Mouse (Mus musculus): ENCODE measurements around the gene Usp15.

Gene Usp15

DNA sequence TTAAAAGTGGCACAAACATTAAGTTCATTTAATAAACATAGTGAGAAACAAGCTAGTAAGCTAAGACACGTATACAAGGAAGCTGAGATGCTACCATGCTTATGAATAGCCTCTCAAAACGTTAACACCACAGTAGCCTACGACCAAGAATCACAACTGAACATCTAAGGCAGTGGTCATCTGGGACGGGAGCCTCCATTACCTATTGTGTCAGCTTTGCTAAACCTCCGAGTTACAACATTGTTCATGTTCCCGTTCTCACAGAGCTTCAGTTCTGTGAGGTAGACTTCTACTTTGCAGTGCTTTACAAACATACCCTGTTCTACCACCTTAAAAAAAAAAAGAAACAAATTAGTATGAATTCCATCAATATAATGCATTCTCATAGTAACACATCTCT lies 25.9 kb downstream of the Usp15 start:
- DNase-seq, result no peak

DNA sequence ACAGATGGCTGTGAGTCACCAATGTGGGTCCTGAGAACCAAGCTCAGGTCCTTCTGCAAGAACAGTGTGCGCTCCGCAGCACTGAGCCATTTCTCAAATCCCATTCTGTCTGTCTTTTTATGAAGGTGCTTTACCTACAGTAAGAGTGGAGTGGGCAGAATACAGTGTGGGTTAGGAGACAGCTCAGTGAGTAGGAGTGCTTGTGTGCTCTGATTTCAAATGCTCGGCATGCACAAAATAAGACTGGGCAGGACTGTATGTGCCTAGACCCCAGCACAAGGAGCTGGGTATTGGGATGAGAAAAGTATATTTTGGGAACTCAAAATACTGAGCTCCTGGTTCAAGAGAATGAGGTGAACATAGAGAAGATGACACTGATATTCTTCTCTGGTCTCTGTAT lies 31.3 kb downstream of the Usp15 start:
- DNase-seq, result no peak

DNA sequence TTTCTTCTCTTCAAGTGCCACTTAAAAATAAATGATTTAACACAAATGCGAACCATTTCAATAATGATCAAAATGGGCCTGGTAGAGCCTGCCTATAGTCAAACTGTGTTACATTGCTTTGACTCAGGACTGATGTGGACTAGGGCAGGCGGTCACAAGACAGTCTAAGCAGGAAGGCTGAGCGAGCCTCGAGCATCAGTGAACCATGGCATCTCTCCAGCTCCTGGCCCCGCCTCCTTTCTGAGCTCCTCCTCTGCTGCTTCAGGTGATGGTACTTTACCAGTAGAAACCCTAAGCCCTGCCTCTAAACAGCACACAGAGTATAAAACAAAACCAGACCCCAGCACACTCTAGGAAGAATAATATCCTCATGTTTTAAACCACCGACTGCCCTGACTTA lies 36.3 kb downstream of the Usp15 start:
- no peak for DNase-seq

DNA sequence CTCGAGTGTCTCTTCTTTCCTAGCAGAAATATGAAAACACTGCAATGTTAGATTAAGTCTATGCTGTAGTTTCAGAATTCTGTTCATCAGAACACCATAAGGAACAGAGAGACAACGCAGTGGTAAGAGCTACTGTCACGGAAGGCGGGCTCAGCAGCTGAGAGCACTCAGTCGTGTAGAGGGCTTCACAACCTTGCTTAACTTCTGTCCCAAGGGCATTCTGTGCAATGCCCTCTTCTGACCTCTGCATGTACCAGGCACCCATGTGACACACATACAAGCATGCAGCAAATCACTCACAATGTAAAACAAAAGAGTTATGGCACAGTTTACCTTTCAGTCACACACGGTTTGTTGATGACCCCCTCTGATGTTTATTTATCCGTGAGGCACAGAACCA lies 37.5 kb downstream of the Usp15 start:
- DNase-seq, result no peak

DNA sequence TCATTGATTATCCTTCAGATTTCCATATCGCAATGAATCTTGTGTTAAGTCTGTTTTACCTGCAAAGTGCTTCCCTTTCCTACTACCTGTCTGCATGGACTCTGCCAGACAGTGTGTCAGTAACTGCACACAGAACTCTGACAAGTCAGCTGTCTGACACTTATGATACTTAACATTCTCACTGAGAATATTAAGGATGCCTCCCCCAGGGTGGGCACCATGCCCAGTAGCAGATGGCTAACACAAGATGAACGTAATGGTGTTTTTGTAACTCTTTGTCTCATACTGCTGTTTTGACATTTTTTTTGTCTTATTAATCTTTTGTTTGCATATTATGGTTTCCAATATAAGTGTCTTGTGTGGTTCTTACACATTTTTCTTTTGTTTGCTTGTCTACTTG lies 40.4 kb downstream of the Usp15 start:
- no peak for DNase-seq

DNA sequence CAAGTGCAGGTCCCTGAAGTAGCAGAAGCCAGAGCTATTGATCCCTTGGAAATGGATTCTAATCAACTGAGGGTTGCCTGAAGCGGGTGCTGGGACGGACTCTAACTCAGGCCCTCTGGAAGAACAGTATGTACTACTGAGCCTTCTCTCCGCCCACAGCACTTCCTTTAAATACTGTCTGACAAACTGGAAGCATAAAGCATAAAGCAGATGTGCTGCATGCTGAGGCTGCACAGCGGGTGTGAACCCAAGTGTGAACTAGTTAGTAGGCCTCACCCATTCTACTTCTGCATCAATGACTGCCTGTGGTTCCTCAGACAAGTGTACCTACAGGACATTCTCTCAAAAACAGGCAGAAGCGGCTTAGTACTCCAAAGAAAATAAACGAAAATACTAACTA lies 41.0 kb downstream of the Usp15 start:
- DNase-seq, result no peak

DNA sequence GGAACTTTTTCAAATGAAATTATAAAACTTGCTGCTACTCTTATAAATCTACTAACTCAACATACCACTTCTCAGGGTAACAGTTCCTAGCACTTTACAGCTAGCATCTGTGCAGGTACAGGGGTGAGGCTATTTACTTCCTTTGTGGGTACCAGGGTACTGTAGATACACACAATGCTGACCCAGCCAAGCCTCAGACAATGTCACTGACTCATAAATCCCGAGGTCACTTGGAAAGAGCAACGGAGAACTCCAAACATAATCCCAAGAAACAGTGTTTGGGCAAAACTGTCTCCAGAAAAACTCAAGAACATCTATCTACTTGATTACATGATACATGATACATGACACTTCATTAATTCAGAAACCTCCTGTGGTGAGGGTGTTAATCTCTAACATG lies 43.5 kb downstream of the Usp15 start:
- DNase-seq, result no peak

DNA sequence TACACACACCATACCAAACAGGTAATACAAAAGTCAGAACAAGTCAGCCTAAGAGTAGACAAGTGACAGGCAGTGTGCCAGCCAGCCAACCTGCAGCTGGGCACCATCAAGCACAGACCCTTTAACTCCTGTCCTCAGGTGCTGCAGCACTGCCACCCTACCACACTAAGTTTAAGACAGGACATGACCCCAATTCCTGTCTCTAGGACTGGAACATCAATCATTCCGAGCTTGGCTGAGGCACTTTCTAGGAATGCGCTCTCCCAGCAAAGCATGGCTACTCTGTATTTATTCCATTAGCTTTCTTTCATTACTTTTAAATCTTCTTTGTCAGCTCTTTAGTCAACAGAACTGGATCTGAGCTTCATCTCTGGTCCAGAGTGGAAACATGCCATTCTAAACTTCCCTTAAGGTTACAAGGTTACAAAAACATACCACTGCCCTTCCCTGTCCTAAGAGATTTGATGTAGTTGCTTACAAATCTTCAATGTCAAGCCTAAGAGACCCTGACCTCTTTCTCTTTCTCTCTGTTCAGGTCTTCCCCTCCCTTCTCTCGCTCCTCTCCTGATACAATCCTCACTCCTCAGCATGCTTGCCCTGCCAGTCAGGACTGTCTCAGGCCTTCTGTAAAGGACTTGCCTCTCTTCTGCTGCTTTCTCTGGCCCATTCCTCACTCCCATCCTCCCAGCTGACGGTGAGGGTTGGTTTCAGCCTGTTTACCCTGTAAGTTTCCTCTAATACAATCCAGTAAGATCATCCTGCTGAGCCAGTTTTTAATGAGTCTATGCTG lies 48.6 kb downstream of the Usp15 start:
- no peak for DNase-seq

DNA sequence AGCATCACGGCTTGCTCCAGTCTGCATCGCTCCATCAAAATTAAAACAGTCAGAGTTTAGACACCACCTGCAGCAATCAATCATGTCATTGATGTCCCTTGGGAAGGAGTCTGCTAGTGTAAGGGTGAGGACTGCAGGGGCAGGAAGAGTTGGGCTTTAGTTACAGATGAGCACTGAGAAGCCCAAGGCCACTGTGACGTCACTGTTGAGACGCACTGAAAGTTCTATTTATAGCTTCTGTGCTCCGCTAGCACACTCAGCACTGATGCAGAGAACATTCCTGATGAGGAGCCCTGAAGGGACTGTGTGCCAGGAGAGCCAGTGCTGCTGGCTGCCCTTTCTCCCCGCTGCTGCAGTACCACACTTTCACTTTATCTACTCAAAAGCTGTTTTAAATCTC lies 49.6 kb downstream of the Usp15 start:
- DNase-seq, result no peak

DNA sequence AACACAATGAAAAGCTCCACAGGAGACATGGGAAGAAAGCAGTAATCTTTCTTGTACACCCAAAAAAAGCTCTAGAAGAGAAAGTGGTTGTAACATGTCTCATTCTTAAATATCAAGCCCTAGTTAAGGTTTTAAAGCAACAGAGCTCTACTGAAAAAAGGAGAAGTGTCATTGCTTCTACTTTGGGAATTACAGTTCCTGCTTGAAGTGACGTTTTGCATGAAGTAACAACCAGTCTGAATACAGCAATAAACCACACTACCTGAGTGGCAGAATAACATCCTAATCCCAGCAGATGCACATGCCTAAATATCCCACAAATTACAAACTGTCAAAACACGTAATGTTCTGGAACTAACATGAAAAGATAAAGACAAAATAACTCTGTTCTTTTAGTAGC lies 50.4 kb downstream of the Usp15 start:
- DNase-seq, result no peak

DNA sequence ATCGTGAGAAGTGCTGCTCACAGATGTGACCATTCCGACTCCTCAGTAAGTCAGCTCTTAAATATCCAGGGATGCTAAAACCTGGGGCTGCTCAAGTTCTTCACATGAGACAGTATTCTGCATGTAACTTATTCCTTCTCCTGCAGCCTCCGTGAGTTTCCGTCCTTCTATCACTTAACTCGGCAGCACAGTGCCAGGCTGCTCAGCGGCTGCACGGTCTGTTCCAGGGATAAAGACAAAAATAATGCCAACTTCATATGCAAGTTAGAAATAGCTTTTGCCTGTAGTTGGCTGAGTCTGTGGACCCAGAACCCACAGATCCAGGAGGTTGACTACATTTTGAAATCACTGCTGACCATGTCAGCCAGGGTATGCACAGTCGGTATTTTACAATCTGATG lies 52.5 kb downstream of the Usp15 start:
- DNase-seq, result no peak

DNA sequence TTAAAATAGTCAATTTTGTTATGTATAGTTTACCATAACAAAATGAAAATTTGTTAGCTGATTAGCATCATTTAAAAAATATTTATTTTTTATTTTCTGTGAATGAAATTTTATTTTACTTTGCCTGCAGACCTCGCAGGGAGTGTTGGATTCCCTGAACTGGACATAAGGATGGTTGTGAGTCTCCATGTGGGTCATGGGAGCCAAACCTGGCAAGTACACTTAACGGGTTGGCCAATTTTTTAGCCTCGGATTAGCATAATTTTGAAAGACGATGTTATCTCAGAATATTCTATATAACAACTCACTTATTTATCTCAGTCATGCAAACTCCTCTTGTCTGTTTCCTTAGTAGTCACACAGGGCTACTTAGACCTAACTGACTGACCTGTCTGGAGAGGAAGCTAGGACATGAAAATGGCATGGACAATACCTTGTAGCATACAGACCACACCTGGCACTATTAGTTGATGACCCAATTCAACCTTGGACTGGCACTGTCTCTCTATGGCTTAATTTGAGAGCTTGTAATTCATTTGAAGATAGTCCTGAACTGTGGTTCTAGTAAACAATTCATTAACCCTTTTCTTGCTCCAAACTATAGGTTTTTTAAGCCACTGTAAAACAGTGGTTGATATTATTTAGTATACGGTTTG lies 54.3 kb downstream of the Usp15 start:
- DNase-seq, result peak; percentile 61

DNA sequence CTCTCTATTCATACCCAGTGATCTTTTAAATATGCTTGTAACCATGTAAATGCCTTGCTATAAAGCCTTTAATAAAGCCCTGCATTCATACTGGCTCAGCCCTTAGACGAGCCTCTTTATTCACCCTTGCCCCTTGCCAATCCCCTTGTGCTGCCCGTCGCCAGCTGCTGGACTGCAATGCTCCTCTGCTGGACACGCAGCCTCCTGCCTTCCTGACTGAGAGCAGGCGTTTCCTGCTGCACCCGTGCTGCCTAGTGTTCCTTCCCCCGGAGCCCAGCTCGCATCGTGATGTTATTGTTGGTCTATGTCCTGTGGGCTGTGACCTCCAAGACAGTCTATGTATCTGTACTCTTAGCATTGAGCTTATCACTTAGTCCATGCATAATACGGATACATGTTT lies 61.0 kb downstream of the Usp15 start:
- DNase-seq, result no peak

DNA sequence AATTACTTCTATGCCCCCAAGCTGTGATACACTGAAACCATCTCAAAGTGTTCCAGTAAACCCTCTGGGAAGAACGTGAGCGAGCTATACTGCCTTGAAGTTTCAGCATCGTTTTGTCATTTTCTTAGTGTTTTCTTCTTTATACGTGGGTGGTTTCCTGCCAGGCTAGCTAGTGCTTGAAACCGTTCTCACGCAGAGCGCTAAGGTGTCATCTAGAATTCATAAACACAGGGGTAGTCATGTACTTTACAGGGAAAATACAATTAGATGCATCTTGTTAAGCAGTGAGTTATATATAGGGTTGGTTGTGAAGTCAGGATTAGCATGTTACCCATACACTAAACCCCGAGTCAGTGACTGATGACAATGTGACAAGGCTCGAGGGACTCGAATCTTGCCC lies 65.3 kb downstream of the Usp15 start:
- no peak for DNase-seq

DNA sequence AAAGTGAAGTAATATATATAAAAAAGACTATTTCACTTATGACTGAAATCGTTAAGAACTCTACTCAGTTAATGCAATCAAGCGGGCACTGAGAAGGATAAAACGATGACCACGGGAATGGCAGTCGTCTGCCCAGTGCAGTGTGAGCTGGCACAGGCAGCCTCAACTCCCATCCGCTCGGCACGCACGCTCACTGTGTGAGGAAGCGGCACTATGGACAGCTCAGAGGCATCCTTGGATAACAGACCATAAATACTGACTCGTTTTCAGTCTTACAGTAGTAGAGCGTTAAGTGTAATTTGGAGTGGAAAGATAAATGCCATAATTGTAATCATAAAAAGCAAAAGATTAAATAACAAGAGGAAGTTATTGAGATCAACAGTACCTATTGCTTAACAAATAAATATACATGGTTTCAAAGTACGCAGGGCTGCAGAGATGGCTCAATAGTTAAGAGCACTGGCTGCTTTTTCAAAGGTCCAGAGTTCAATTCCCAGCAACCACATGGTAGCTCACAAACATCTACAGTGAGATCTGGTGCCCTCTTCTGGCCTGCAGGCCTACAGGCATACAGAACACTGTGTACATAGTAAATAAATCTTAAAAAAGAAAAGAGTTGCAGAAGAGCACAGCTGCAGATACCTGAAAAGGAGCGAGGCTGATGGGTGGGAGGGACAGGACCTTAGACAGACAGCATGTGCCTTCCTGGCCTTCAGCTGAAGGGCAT lies 76.0 kb downstream of the Usp15 start:
- DNase-seq, result no peak

DNA sequence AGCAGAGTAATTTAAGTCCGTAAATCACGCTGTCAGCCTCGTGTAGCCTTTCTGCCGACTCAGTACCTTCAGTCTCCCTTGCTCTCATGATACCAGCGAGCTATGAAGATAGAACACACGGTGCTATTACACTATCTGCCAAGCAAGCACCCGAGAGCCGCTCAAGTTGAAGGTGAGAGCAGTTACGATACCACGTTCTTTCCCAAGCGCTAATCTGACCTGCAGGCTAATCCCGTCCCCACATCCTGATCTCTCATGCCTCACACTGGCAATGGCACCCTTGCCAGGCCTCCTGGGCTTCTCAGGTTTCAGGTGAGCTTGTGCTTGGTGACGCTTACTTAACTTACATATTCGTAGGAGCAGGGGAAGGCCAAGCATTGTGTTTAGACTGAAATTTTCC lies 79.9 kb downstream of the Usp15 start:
- DNase-seq, result no peak

DNA sequence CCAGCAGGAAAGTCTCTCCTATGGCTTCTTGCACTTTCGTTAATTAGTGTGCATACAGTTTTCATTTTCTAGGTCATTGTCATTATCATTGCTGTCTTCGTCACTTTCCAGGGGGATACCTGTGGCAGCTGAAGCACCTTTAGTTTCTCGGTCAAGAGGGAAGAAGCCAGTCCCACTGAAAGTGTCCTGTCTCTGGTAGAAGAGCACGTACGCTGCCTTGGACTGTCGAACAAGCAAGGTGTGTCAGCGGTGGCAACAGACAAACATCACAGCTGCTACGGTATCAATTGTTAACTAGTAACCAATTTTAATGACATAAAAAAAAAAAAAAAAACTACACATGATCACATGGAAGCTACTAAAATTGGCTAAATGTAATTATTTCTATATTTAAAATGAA lies 83.3 kb downstream of the Usp15 start:
- DNase-seq, result no peak

DNA sequence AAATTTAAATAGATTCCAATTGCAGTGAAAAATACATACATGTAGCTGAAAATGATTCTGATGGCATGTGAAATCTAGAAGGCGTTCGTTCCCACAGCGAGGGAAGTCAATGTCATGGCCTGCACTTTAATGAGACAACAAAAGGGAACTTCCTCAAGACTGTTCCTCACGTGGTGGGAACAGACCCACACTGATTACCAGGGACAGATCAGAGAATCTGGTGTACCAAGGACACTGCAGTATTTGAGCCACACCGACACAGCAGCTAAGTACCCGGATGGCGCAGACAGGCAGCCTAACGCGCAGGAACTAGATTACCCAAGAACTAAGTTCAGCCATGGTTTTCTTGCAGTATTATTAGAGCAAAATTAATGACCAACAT lies 84.0 kb downstream of the Usp15 start:
- DNase-seq, result no peak

DNA sequence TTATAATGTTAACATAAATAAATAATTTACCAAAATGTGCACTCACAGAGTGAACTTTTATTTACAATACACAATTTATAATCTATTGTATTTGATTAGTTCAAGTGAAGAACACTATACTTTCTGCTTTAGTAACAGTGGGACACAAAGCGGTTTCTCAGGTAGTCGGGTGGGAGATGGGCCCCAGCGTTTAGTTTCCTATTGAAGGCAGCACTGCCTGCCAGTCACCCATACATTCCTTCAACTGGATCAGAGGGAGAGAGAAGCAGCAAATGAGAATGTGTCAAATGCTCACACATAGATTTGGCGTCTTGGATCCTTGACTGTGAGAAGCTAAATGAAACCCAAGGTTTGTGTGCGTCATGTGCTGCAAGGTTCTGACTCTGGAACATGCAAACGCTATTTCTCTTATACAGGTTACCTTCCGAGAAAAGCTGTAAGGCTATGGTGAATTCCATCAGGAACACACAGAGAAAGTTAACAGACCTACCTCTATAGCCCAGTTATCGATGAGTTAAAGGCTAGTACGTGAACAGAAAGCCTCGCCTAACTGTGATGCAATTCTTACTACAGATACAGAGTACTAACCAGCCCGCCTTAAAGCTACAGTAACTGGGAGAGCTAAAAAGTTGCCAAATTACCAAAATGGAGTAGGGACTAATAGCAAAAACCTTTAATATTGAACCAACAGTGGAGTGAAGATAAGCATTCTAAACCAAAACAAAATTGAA lies 84.6 kb downstream of the Usp15 start:
- DNase-seq, result no peak

DNA sequence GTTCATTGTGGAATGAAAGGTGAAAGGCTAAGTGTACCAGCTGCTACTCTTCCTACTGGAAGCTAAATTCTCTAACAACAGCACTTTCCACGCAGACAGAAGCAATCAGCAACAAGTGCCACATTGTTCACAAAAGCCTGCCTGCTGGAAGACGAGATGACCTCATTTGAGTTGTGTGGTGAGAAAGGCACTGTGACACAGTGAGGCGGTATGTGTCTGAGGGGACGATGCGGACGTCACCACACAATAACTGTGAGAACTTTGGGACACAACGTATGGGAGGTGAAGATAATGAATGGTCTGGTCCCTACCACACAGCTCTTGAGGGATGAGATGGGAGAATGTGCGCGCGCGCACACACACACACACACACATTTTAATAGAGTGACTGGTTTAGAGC lies 86.2 kb downstream of the Usp15 start:
- no peak for DNase-seq

DNA sequence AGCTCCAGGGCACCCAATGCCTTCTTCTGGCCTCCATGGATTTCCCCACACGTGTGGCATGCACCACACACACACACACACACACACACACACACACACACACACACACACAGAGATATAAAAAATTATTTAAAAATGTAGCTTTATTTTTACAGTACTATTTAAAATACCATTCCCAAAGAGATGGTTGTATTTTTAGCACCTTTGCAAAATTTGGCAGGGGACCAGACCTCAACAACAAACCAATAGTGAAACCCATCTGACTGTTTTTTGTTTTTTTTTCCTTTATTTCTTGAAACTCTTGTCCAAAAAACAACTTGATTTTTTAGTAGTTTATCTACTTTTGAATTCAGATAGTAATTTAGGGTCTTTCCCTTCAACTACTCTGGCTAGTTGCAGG lies 88.3 kb downstream of the Usp15 start:
- DNase-seq, result no peak

DNA sequence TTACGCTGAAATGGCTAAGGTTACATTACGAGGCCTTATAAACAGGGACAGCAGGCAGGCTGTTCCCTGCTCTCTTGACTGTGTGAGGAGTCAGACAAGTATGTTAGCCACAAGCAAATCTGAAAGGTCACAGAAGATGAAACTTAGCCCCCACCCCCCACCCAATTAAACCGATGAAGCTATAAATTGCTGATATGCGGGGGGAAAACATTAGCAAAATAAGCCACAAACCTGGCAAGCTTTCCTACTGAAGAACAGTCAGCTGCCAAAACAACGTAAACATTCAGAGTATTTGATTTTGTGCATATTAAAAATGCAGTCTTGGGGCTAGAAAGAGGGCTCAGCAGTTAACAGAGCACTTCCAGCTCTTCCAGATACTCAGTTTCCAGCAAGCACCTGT lies 88.7 kb downstream of the Usp15 start:
- no peak for DNase-seq

DNA sequence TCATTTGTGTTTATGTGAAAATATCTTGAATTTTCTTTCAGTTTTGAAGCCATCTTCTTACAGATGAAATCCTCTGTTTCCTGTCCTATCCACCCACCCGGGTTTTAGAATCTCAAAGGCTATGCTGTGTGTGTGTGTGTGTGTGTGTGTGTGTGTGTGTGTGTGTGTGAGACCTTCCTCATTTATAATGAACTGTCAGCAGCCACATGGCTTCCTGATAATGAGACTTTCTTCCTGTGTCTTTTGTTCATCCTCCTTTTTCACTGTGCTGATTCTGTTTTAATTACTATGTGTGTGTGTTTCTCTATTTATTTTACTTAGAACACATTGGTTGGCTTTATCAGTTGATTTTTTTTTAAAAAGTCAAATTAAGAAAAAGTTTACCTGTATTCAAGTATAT lies 95.5 kb downstream of the Usp15 start:
- no peak for DNase-seq

DNA sequence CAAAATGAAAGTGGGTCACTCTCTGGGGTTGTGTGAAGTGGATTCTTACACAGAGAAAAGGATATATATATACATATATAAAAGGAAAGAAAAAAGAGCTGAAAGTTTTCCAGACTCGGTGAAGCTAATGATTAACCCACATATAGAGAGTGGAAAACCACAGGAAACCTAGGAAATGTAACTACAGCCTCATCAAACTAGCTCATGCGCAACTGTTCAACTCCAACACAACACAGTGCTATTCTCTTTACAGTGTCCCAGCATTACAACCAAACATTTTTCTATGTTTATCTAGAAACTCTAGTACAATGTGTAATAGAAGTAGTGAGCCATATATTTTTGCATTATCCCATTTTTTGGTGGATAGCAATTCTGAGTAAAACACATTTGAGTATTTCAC lies 96.2 kb downstream of the Usp15 start:
- DNase-seq, result no peak
